Mouse (Mus musculus) hindbrain, embryonic 11.5 days (tissue): ENCODE measurements at regions not wholly inside any gene's neighbourhood (a gene's known extent, or its start where the extent isn't known, plus 50 kb on each side); places are given as distances from the start of the nearest gene placed in this dataset.

Experiments
- ATAC-seq: fragments of 200-750 bp; cut with Nextera tagmentation; 2 replicates; pipeline ENCODE4 v1.8.0; 2017; ENCODE audit warnings: mild to moderate bottlenecking, moderate TSS enrichment, moderate library complexity; ENCODE audit not compliant: low FRiP score
- DNase-seq: peaks from one replicate; pipeline ENCODE4 v3.0.0-alpha.2; 2015; ENCODE audit warnings: low spot score
- H3K27ac ChIP-seq: fragments of 300-500 bp; sonication (generic); 2 replicates; pipeline ENCODE4 v1.5.1; 2014; ENCODE audit warnings: mild to moderate bottlenecking, low read depth, low read length
- H3K27me3 ChIP-seq: fragments of 300-500 bp; sonication (generic); 2 replicates; pipeline ENCODE4 v1.6.1; 2014; ENCODE audit warnings: mild to moderate bottlenecking, low read length, moderate library complexity, mixed read lengths; ENCODE audit not compliant: control insufficient read depth, insufficient read depth
- H3K36me3 ChIP-seq: fragments of 300-500 bp; sonication (generic); 2 replicates; pipeline ENCODE4 v1.6.1; 2014; ENCODE audit warnings: mild to moderate bottlenecking, low read length, moderate library complexity, mixed read lengths; ENCODE audit not compliant: control insufficient read depth, insufficient read depth
- H3K4me1 ChIP-seq: fragments of 300-500 bp; sonication (generic); replicated peaks from 2 replicates; pipeline ENCODE4 v1.6.1; 2014; ENCODE audit warnings: low read length, mixed read lengths; ENCODE audit not compliant: control insufficient read depth, insufficient read depth
- H3K4me2 ChIP-seq: fragments of 300-500 bp; sonication (generic); replicated peaks from 2 replicates; pipeline ENCODE4 v1.6.1; 2014; ENCODE audit warnings: mild to moderate bottlenecking, low read depth, low read length
- H3K4me3 ChIP-seq: fragments of 300-500 bp; sonication (generic); 2 replicates; pipeline ENCODE4 v1.5.1; 2014; ENCODE audit warnings: low read depth, low read length
- H3K9ac ChIP-seq: fragments of 300-500 bp; sonication (generic); 2 replicates; pipeline ENCODE4 v1.6.1; 2014; ENCODE audit warnings: low read depth, low read length
- H3K9me3 ChIP-seq: fragments of 300-500 bp; sonication (generic); 2 replicates; pipeline ENCODE4 v1.6.1; 2016; ENCODE audit warnings: low read length; ENCODE audit not compliant: control insufficient read depth
- WGBS: fragments of 180-500 bp; shearing (Covaris S2); extraction: QIAGEN DNeasy Blood & Tissue Kit; methylation state at CpG from one replicate; pipeline ENCODE4 v1.1.7; 2014; 5-methylcytosine and 5-hydroxymethylcytosine counted together

DNA sequence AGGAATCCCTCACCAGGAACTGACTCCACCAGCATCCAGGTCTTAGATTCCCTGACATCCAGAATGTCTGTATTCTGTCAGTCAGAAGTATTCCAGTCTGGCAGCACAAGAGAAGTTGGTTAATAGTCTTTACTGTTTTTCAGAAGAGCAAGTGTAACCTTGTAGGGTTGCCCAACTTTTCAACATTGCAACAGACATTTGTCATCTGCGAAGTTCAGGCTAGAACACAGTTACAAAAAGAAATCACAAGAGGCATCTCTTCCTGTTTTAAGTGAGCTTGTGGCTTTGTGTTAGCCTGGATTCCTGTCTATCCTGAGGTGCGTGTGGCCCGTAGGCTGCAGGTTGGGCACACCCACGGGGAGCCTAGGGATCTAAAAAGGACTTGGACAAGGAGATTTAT is 158.0 kb upstream of the Ankrd55 start:
- Histone ChIP-seq H3K9ac (no peak overlapping the region), H3K27me3 (no peaks in the 10 kb centered on the region), H3K4me1 (no peaks in the 10 kb centered on the region), H3K27ac (no peak overlapping the region), H3K9me3 (no peaks in the 10 kb centered on the region), H3K36me3 (no peaks in the 10 kb centered on the region), H3K4me2 (no peak overlapping the region), H3K4me3 (no peak overlapping the region)
- ATAC-seq (no peak), DNase-seq (no peak)
- WGBS: 88% methylated on average over 4 of the region's 4 CpGs

DNA sequence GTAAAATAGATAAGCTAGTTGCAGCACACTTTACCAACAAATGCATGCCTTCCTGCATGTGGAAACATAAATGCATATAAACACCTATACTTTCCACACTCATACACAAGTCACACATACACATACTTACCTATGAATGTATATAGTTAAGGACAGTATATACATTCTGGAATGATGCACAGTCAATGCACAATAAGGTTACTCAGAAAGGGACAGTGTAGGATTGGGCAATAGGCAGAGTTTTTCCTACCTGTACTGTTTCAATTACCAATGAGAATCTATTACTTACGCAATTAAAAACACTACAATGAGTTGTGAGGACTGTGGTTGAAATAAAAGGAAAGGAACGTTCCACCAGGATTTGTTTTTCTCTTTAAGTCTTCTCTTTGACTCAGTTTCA is 157.5 kb upstream of the Ankrd55 start:
- no peak for DNase-seq
- Histone ChIP-seq H3K27ac (no peak overlapping the region), H3K4me3 (no peak overlapping the region), H3K9ac (no peak overlapping the region), H3K36me3 (no peaks in the 10 kb centered on the region), H3K9me3 (no peaks in the 10 kb centered on the region), H3K27me3 (no peaks in the 10 kb centered on the region), H3K4me1 (no peaks in the 10 kb centered on the region), H3K4me2 (no peak overlapping the region)
- 84% methylated on average over 2 of the region's 2 CpGs for WGBS
- ATAC-seq: no peak

DNA sequence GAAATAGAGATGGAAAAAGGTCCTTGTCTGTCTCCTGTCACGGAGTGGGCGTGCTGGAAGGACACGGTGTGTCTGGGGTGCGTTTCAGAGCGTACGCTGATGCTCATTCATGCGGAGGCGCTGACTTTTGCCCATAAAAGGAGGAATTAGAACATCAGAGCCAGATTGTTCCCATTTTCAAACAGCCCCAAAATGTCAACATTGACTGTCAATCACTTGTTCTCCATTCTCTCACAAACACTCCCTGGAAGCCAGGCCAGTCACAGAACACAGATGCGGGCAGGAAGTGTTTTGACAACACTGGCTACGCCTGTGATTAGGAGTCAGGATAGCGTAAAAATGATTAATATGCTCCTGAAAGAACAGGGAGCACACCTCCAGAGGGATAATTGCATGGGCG is 157.1 kb upstream of the Ankrd55 start:
- no peaks in the 10 kb centered on the region for H3K36me3 ChIP-seq
- no peak for ATAC-seq
- H3K27ac ChIP-seq: no peak overlapping the region
- H3K4me3 ChIP-seq: no peak overlapping the region
- 49% methylated on average over 12 of the region's 12 CpGs for WGBS
- H3K9me3 ChIP-seq: no peaks in the 10 kb centered on the region
- no peaks in the 10 kb centered on the region for H3K4me1 ChIP-seq
- DNase-seq: no peak
- H3K9ac ChIP-seq: no peak overlapping the region
- H3K27me3 ChIP-seq: no peaks in the 10 kb centered on the region
- H3K4me2 ChIP-seq: no peak overlapping the region

DNA sequence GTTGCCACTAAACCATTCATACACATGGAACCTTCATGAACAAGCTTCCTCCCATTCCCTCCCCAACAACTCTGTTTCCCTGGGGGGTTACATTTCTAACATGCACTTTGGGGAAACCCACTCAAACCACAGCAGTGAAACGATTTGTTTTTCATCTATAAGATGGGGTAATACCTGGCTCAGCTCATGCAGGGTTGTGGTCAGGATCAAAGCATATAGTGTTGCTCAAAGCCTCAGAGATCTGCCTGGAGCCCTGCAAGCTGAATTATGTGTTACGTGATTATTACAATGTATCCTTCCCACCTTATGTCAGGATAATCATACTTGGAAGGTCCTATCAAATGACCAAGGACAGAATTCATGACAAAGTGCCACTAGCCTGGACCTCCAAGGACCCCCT is 154.5 kb upstream of the Ankrd55 start:
- WGBS: 91% methylated on average over 2 of the region's 2 CpGs
- ATAC-seq: no peak
- no peaks in the 10 kb centered on the region for H3K4me1 ChIP-seq

DNA sequence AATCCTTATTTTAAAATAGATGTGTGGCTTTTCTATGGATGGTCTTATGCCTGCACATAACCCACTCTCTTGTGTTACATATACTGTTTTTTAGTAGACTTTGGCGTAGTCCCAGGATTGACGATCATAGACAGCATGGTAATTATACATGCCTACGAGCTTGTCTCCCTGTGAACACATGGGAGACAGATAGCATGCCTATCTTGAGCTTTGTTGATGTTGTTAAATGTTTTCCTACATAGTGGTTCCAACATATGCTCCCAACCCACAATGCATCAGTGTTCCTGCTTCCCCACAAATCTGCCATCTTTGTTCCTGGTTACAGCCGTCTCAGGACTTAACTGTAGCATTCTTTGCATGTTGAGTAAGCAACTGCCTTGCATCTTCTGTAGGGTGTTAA is 153.6 kb upstream of the Ankrd55 start:
- Histone ChIP-seq H3K4me2 (no peak overlapping the region), H3K9me3 (no peaks in the 10 kb centered on the region), H3K9ac (no peak overlapping the region), H3K36me3 (no peaks in the 10 kb centered on the region), H3K27ac (no peak overlapping the region), H3K27me3 (no peaks in the 10 kb centered on the region), H3K4me1 (no peaks in the 10 kb centered on the region), H3K4me3 (no peak overlapping the region)
- no peak for ATAC-seq
- no peak for DNase-seq
- 93% methylated on average over 4 of the region's 4 CpGs for WGBS

More for the DNA sequence above, 154.5 kb upstream of the Ankrd55 start:
- Histone ChIP-seq H3K4me2 (no peak overlapping the region), H3K4me3 (no peak overlapping the region), H3K27ac (no peak overlapping the region), H3K27me3 (no peaks in the 10 kb centered on the region), H3K36me3 (no peaks in the 10 kb centered on the region), H3K9me3 (no peaks in the 10 kb centered on the region), H3K9ac (no peak overlapping the region)
- DNase-seq: no peak

DNA sequence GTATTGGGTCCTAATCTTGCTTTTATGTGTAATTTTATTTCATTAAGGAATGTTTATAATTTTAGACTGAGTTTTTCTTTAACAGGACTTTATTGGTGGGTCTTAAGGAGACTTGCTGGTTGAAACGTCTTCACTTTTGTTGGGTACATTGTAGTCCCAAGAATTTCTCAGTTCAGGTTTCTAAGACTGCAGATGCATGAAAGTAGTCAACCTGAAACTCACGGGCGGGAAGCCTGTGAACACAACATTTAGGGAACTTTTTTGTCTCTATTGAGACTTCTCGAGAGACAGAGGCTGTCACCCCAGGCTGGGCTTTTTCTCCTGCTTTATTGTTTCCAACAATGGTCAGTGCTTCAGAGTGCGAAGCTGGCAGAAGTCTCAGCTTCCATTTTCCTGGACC is 152.5 kb upstream of the Ankrd55 start:
- 58% methylated on average over 5 of the region's 5 CpGs for WGBS
- Histone ChIP-seq H3K4me2 (no peak overlapping the region), H3K9ac (no peak overlapping the region), H3K4me1 (no peaks in the 10 kb centered on the region), H3K4me3 (no peak overlapping the region), H3K9me3 (no peaks in the 10 kb centered on the region), H3K27ac (no peak overlapping the region), H3K36me3 (no peaks in the 10 kb centered on the region), H3K27me3 (no peaks in the 10 kb centered on the region)
- ATAC-seq (no peak), DNase-seq (no peak)

DNA sequence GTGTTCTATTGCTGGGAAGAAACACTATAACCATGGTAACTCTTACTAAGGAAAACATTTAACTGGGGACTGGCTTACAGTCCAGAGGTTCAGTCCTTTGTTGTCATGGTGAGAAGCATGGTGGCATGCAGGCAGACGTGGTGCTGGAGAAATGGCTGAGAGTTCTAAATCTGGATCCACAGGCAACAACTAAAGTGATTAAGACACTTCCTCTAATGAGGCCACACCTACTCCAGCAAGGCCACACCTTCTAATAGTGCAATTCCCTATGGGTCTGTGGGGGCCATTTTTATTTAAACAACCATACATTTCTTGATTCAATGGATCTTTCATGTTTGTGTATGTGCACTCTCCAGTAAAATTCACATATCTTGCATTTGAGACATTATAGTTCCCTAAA is 151.4 kb upstream of the Ankrd55 start:
- Histone ChIP-seq H3K4me2 (no peak overlapping the region), H3K27ac (no peak overlapping the region), H3K4me1 (no peaks in the 10 kb centered on the region), H3K36me3 (no peaks in the 10 kb centered on the region), H3K9ac (no peak overlapping the region), H3K9me3 (no peaks in the 10 kb centered on the region), H3K27me3 (no peaks in the 10 kb centered on the region), H3K4me3 (no peak overlapping the region)
- 42% methylated on average over 1 of the region's 1 CpGs for WGBS
- no peak for DNase-seq
- ATAC-seq: no peak

DNA sequence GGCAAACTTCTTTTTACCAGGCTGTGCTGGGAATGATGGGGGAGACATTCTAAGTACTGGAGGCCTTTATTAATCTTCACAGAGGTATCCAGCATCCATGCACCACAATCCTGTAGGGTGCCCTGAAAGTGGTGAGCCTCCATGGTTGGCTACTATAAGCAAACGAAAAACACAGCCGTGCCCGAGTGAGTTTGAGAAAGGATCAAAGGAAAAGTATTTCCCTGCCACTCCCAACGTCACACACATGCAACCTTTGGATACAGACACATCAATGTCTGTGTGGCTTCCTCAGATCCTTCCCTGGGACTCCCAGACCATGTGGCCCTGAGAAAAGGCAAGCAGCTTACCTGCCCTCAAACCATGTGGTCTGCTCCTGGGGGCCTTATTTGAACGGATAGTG is 147.4 kb upstream of the Ankrd55 start:
- Histone ChIP-seq H3K36me3 (no peaks in the 10 kb centered on the region), H3K27me3 (no peaks in the 10 kb centered on the region), H3K4me3 (no peak overlapping the region), H3K9me3 (no peaks in the 10 kb centered on the region), H3K4me1 (no peaks in the 10 kb centered on the region), H3K27ac (no peak overlapping the region), H3K9ac (no peak overlapping the region), H3K4me2 (no peak overlapping the region)
- 71% methylated on average over 5 of the region's 5 CpGs for WGBS
- ATAC-seq: no peak
- no peak for DNase-seq

DNA sequence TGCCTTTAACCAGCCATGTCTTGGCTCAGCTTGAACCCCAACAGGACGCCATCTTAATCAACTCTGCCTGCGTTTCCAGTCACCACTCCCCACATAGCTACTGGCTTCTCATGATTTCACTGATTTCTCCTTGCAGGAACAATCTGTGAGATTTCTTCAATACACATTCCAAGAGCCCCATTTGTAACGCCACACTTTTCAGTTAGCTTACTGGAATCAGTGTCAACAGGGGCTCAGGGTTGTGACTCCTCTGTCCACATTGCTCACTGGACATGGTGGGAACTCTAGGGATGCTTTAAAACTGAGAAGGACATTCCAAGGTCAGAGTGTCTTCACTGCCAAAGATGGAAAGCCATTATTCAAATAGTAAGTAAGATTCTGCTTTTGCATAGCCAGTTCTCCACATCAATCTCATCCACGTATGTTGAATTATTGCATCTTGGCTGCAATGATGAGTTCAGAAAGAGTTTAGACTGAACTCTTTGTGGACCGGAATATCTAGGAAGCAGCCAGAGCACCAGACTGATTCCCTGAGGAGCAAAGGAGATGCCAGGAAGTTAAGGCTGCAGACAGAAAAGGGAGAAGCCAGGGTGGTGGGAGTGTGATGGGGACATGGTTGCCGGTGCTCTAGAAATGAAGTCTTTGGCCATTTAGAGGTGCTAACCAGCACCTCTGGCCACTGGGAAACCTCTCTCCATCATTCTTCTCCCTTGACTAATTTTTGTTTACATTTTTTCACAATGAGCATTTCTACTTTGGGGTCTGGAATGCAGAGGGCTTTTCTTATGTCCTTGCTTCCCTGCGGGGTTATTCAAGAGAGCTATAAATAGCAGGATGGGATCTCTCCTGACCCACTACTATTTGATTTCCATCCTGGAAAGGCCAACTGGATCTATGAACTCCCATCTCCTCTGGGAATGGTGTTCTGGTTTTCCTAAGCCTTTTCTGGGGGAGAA is 143.6 kb upstream of the Ankrd55 start:
- no peak overlapping the region for H3K4me2 ChIP-seq
- no peak for ATAC-seq
- no peaks in the 10 kb centered on the region for H3K9me3 ChIP-seq
- no peaks in the 10 kb centered on the region for H3K36me3 ChIP-seq
- no peak overlapping the region for H3K9ac ChIP-seq
- no peak overlapping the region for H3K27ac ChIP-seq
- DNase-seq: no peak
- no peaks in the 10 kb centered on the region for H3K27me3 ChIP-seq
- H3K4me3 ChIP-seq: no peak overlapping the region
- 73% methylated on average over 7 of the region's 7 CpGs for WGBS
- no peaks in the 10 kb centered on the region for H3K4me1 ChIP-seq
